8 mouse cellular contexts compared by ENCODE assay signal in the genomic region with DNA sequence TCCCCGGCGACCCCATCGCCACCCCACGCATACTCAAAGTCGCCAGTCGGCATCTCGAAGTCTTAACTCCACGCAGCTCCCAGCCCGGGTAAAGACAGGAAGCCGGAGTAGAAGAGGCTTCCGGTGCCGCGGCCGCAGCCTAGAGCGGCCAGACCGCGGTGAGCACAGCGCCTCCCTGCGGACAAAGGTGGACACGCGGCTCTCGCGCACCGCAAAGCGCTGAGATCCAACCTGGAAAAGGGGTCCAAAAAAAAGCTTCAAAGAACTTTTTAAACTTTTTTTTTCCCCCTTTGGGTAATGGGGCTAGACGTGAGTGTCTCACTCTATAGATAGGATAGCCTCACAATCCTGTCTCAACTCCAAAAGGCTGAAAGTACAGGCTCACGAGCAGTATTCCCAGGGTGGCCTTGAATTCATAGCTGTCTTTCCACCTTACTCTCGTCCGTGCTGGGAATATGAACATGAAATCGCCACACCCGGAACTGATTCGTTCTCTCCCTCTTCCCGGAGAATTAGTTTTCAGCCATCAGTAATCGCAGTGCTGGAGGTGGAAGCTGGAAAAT. TPM values are rescaled to one million over a fixed set of nuclear protein-coding genes. Genes with fewer than 3 reads are reported as not detected.
DNase-seq lines count a peak whose midpoint lies in the region; ATAC-seq and TF ChIP-seq lines count a peak whose summit lies in the region.

A gene (minus strand): TSS at position 113 of the 563 bp plus-strand sequence.

- peak; percentile 93 for DNase-seq in ZHBTc4 (ENCODE audit: low read depth, low spot score)
- peak; percentile 89 to 93 for DNase-seq in cerebellum, postnatal 25 days
- DNase-seq in frontal cortex, postnatal 25 days (ENCODE audit: low spot score in 2 of 2) = peak; percentile 61 to 75
- peak; percentile 83 to 87 for DNase-seq in left cerebral cortex, adult 2 months (ENCODE audit: extremely low spot score in 1 of 2, low spot score in 2 of 2)
- peak; percentile 84 for DNase-seq in right cerebral cortex, adult 18-20 months
- DNase-seq in urinary bladder, adult 2 months (ENCODE audit: low spot score) = peak; percentile 80

- H3K4me1 ChIP-seq in hindbrain, embryonic 13.5 days (replicated peaks) = peaks cover 28% of the 10 kb centered on the region

- peak within 1 kb of the TSS; percentile 92 for H3K4me3 ChIP-seq in hindbrain, embryonic 13.5 days
- H3K4me3 ChIP-seq in left cerebral cortex, adult 2 months = peak within 1 kb of the TSS; percentile 87

- WGBS in hindbrain, embryonic 13.5 days = 5% methylated on average over 33 of the region's 34 CpGs

- no peaks in the 10 kb centered on the region for H3K9me3 ChIP-seq in hindbrain, embryonic 13.5 days

- H3K27ac ChIP-seq in hindbrain, embryonic 13.5 days = peak within 1 kb of the TSS; percentile 49; the same call in 1 of the 2 replicates
- peak within 1 kb of the TSS; percentile 78 for H3K27ac ChIP-seq in left cerebral cortex, adult 2 months

- TF ChIP-seq CTCF in left cerebral cortex, adult 2 months (IDR thresholded peaks at IDR 0.05) = peak; percentile 99

- peak within 1 kb of the TSS; percentile 95 for H3K9ac ChIP-seq in hindbrain, embryonic 13.5 days

- no peaks in the 10 kb centered on the region for H3K27me3 ChIP-seq in hindbrain, embryonic 13.5 days

- H3K4me2 ChIP-seq in hindbrain, embryonic 13.5 days = peak within 1 kb of the TSS; percentile 99

- peaks cover 35% of the 10 kb centered on the region for H3K36me3 ChIP-seq in hindbrain, embryonic 13.5 days

- intact Hi-C loops in left cerebral cortex, adult 2 months (cut with DNase I) = loop anchor here (1.0 to 5.0 kb wide), 3 partner anchors 10 to 174 kb away; a partner anchor contains a TSS

- ATAC-seq in hindbrain, embryonic 13.5 days (ENCODE audit: low FRiP score) = peak; percentile 86
- peak; percentile 96 for ATAC-seq in megakaryocyte, adult 5-6 weeks (ENCODE audit: poor library complexity, severe bottlenecking)

RNA-seq across cellular contexts. Expression of the gene that starts here (rescaled TPM):
- 252 and 265 TPM in 2 replicates for polyA plus RNA-seq in hindbrain, embryonic 13.5 days (2015; fragmentation: Nextera tagmentation; extraction: Ambion mirVana)
- 100 to 1,000 TPM; 118 to 122 TPM for total RNA-seq in left cerebral cortex, adult 2 months (2021)
- 88.4 and 102 TPM in 2 replicates for total RNA-seq in megakaryocyte, adult 5-6 weeks (2015)
- 79.0 and 80.6 TPM in 2 replicates for total RNA-seq in megakaryocyte, adult 5-6 weeks (2017)
- polyA plus RNA-seq in urinary bladder, adult 2 months (2012; rRNA removed) = 136 and 141 TPM in 2 replicates

Comparison
In these comparisons a context has a peak if more than half of its experiments do, and no peak if none do; other contexts are left out.
1. Peak in every context shown above with its lines: DNase-seq, ATAC-seq, H3K4me3 ChIP-seq and H3K27ac ChIP-seq.